ENCODE assay signal across 7 mouse cellular contexts in the genomic region with DNA sequence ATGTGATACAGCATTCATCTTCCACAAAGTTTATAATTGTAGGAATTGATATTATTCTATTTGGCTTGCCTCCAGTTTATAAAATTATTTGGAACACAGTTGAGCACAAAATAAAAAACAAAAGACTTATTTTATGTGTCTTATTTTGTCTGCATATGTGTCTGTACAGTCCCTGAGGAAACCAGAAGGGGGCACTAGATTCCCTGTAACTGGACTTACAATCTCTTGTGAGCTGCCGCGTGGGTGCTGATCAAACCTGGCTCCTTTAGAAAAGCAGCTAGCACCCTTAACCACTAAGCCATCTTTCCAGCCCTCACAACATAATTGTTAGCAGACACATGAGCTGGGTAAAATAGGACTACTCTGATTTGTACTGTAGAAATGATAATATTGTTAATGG. TPM values are rescaled to one million over a fixed set of nuclear protein-coding genes. Genes with fewer than 3 reads are reported as not detected.
DNase-seq lines count a peak whose midpoint lies in the region; TF ChIP-seq lines count a peak whose summit lies in the region.

No protein-coding gene starts in this region.

- DNase-seq in layer of hippocampus, adult 9-11 months: peak; percentile 6
- DNase-seq in layer of hippocampus, adult 8-10 months (ENCODE audit: low spot score in 2 of 2): no peak
- peak; percentile 34 for DNase-seq in Muller cell, postnatal 12 days (ENCODE audit: inconsistent ontology term)
- DNase-seq in adrenal gland, postnatal 25 days: peak; percentile 16
- DNase-seq in gastrocnemius, adult 2 months: peak; percentile 57
- DNase-seq in lung, postnatal 10 days: peak; percentile 59
- DNase-seq in frontal cortex, postnatal 25 days (ENCODE audit: low spot score in 2 of 2): no peak

- intact Hi-C loops in gastrocnemius, adult 2 months (cut with DNase I): loop anchor here (1.0 to 5.0 kb wide), 2 partner anchors 36 to 82 kb away; no protein-coding TSS in a partner anchor

- peak overlapping the region; percentile 40; the same call in 1 of the 2 replicates for H3K27ac ChIP-seq in gastrocnemius, adult 2 months

- peak; percentile 80 for TF ChIP-seq CTCF in gastrocnemius, adult 2 months (IDR thresholded peaks at IDR 0.05)

- H3K4me3 ChIP-seq in gastrocnemius, adult 2 months: peak overlapping the region; percentile 43

RNA-seq across cellular contexts. Expression of a gene that starts 24.1 kb away (rescaled TPM):
- 100 to 1,000 TPM in 1 of 4 experiments, 10 to 100 TPM in 3; 77.8 to 104 (median 90.7) TPM for total RNA-seq in layer of hippocampus, adult 8-10 months (2022)
- total RNA-seq in adrenal gland, postnatal 25 days (2021): 27.7 and 30.6 TPM in 2 replicates
- 1,000 to 10,000 TPM in 1 of 2 experiments, 100 to 1,000 TPM in 1; 673 to 2,064 TPM for total RNA-seq in gastrocnemius, adult 2 months (2021)

Comparison
In these comparisons a context has a peak if more than half of its experiments do, and no peak if none do; other contexts are left out.
1. DNase-seq: peak in layer of hippocampus, adult 9-11 months (single experiment), Muller cell, postnatal 12 days (single experiment), adrenal gland, postnatal 25 days (single experiment), gastrocnemius, adult 2 months (single experiment) and lung, postnatal 10 days (single experiment); none in layer of hippocampus, adult 8-10 months (0 of 2) and frontal cortex, postnatal 25 days (0 of 2).
2. RNA of a gene that starts 24.1 kb away (total RNA-seq): 673 to 2,064 TPM in gastrocnemius, adult 2 months; 77.8 to 104 TPM in layer of hippocampus, adult 8-10 months and 27.7 to 30.6 TPM in adrenal gland, postnatal 25 days; every median in the first group is over 4 times any median in the second.